Mouse (Mus musculus): ENCODE measurements around the gene Mpdz. TPM values are rescaled to one million over a fixed set of nuclear protein-coding genes. Genes with fewer than 3 reads are reported as not detected.

Mpdz gene
- polyA plus RNA-seq, 1 experiment: 2.9 TPM

DNA sequence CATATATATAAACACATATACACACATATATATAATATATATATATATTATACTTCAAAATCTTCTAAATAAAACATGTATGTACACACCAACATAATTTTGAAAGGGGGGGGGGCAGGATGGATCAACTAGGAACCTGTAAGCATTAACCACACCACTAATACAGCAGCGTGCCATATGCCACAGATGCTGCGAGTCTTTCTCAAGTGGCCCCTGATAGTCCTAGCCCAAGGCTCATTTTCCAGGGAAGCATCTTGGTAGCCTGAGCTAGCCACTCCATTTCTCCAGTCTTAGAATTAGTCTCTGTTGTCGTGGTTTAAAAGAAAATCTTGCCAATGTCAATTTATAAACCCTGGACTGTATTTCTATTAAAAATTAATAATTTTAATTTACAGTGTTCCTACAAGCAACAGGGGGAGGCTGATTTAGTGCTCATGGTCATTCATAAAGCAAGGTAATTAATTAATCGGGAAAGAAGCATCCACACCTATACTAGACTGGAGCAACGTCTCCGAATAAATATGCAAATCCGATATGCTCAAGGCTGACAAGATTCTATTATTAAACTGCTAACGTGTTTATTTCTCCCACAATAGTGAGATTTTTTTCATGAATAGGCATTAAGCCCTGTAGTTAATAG lies 27.8 kb downstream of the Mpdz start:
- DNase-seq (ENCODE audit: low read depth, low spot score): no peak
- WGBS: 90% methylated on average over 8 of the region's 8 CpGs

GRCm38 (mm10) chr4:81396883-81397282 lies 45.7 kb downstream of the Mpdz start:
- no peak for DNase-seq (ENCODE audit: low read depth, low spot score)
- 72% methylated on average over 6 of the region's 6 CpGs for WGBS

DNA sequence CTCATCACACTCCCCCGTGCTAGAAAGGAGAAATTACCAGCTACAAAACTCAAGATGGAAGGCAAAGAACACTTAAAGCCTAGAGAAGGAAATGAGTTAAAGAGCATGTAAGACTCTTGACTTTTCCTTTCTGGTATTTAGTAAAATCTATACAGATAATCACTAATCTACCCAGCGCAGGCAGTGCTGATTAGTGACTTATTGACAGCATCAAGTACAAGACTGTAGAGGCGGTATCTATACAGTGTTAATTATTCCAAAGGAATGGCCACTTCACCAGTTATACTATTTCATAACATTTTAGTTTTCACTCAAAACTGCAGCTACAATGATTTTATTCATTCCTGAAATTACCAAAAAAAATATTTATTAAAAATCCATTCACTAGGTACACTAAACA lies 49.7 kb downstream of the Mpdz start:
- DNase-seq (ENCODE audit: low read depth, low spot score): no peak
- 87% methylated on average over 3 of the region's 3 CpGs for WGBS

DNA sequence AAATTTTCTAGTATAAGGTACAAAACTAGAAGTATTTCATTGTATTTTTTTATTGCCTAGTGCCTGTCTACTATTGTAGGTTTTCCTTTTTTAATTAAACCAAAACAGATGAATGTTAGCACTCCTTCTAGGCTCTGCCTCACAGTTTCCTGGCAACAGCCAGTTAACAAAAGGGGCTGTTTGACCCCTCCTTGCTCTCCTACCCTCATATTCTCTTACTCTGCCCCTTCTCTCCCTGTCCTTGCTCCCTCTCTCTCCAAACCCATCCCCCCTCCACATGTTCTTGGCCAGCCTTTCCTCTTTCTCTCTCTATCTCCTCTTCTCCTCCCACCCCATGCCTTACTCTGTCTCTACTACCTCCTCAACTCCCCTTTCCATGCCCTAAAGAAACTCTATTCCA lies 53.4 kb downstream of the Mpdz start:
- DNase-seq (ENCODE audit: low read depth, low spot score): no peak

- 79% methylated on average over 2 of the region's 2 CpGs for WGBS
- DNase-seq (ENCODE audit: low read depth, low spot score): no peak
Observed at GRCm38 (mm10) chr4:81387644-81388043, 55.0 kb downstream of the Mpdz start.

GRCm38 (mm10) chr4:81372355-81372754 lies 70.3 kb downstream of the Mpdz start:
- 94% methylated on average over 4 of the region's 4 CpGs for WGBS

GRCm38 (mm10) chr4:81351368-81351767 lies 91.2 kb downstream of the Mpdz start:
- 85% methylated on average over 3 of the region's 3 CpGs for WGBS
- no peak for DNase-seq (ENCODE audit: low read depth, low spot score)

More at GRCm38 (mm10) chr4:81372355-81372754, 70.3 kb downstream of the Mpdz start:
- DNase-seq (ENCODE audit: low read depth, low spot score): no peak

- 74% methylated on average over 7 of the region's 7 CpGs for WGBS
- DNase-seq (ENCODE audit: low read depth, low spot score): no peak
Observed at GRCm38 (mm10) chr4:81348646-81349045, 94.0 kb downstream of the Mpdz start.

DNA sequence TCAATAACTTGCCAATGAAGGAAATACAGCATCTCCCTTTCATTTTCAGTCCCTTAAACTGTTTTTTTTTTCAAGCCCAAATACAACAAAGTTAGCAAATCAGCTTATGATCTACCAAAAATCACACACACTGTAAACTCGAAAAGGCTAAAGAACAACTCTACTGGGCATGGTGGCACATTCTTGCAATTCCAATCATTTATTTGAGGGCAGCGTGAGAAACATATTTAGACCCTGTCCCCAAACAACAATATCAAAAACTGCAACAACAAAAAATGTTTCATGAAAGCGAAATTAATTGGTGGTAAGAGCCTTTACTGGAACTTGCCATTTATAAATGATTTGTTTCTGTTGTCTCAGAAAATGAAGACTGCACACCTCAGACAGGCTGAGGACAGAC lies 97.5 kb downstream of the Mpdz start:
- DNase-seq (ENCODE audit: low read depth, low spot score): no peak

DNA sequence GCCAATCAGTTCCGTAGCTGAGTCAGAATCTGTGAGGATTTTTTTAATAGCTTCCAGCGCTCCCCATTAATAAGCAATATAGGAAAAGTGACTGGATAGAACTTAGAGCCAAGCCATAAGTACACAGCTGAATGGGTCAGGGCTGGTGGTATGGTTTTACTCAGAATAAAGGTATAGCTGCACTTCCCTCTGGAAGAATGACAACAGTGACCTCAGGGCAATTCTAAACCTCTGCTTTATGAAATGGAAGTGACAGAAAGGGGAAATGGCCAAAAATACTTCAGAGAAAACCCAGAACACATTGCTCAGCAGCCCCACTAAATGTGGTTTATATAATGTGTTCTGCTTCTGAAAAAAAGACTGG lies 109.0 kb downstream of the Mpdz start:
- DNase-seq (ENCODE audit: low read depth, low spot score): no peak
- WGBS: 77% methylated on average over 2 of the region's 2 CpGs

More for the DNA sequence above, 97.5 kb downstream of the Mpdz start:
- 76% methylated on average over 3 of the region's 3 CpGs for WGBS

- no peak for DNase-seq (ENCODE audit: low read depth, low spot score)
- WGBS: 76% methylated on average over 11 of the region's 11 CpGs
Observed at GRCm38 (mm10) chr4:81332901-81333627, 109.6 kb downstream of the Mpdz start.

- DNase-seq (ENCODE audit: low read depth, low spot score): no peak
- WGBS: 73% methylated on average over 6 of the region's 6 CpGs
Observed at GRCm38 (mm10) chr4:81332439-81332841, 110.2 kb downstream of the Mpdz start.

- 81% methylated on average over 2 of the region's 2 CpGs for WGBS
- no peak for DNase-seq (ENCODE audit: low read depth, low spot score)
Observed at GRCm38 (mm10) chr4:81327694-81328093, 114.9 kb downstream of the Mpdz start.

DNA sequence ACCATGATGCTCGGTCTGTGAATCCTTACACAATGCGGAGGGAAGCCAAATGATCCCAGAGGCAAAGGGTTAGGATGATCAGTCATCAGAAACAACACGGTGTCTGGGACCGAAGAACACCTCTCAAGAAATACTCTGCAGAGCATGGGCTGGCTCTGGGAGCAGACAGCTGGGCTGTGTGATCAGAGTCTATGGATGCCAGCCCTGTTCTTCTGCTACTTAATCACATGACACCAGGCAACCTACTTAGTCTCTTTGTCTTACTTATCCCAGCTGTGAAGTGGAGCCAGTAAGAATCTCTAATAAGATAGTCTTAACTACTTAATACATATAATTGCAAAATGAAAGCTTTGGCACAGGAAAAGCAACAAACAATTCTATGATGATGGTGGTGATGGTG lies 118.8 kb downstream of the Mpdz start:
- DNase-seq (ENCODE audit: low read depth, low spot score): no peak
- WGBS: 92% methylated on average over 4 of the region's 4 CpGs

- WGBS: 86% methylated on average over 3 of the region's 3 CpGs
- DNase-seq (ENCODE audit: low read depth, low spot score): no peak
Observed at GRCm38 (mm10) chr4:81322232-81322631, 120.4 kb downstream of the Mpdz start.

DNA sequence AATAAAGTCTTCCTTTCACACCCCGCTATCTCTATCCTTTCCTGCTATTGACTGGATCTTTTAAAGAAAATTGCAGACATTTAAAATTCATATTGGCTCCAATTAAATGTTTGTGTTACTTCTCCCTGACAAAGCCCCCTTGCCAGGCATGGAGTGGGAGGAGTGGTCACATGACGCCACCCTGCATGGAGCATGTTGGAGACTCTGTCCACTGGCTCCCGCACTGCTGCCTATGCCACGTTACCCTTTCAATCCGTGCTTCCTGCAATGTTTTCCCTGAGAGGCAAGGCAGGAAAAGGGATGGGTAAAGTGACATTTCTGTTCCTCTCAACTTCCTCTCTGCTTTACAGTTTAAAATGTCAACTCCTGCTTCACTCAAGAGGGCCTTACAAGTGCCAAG lies 128.0 kb downstream of the Mpdz start:
- WGBS: 80% methylated on average over 5 of the region's 5 CpGs
- DNase-seq (ENCODE audit: low read depth, low spot score): no peak

GRCm38 (mm10) chr4:81313246-81313645 lies 129.4 kb downstream of the Mpdz start:
- DNase-seq (ENCODE audit: low read depth, low spot score): no peak
- 75% methylated on average over 4 of the region's 4 CpGs for WGBS

DNA sequence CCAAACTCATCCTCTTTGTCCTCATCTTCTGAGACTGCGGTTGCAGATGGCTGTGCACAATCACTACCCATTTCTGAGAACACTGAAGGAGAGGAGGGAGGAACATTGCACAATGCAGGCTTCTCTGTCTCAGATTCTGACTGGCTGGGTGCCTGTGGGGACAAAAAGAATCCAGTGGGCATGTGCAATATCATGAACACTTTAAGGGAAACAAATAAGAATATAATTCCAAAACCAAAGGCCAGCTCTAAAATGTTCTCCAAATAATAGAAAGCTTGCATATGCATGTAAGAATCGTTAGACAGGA lies 132.5 kb downstream of the Mpdz start:
- 56% methylated on average over 2 of the region's 2 CpGs for WGBS
- DNase-seq (ENCODE audit: low read depth, low spot score): no peak

DNA sequence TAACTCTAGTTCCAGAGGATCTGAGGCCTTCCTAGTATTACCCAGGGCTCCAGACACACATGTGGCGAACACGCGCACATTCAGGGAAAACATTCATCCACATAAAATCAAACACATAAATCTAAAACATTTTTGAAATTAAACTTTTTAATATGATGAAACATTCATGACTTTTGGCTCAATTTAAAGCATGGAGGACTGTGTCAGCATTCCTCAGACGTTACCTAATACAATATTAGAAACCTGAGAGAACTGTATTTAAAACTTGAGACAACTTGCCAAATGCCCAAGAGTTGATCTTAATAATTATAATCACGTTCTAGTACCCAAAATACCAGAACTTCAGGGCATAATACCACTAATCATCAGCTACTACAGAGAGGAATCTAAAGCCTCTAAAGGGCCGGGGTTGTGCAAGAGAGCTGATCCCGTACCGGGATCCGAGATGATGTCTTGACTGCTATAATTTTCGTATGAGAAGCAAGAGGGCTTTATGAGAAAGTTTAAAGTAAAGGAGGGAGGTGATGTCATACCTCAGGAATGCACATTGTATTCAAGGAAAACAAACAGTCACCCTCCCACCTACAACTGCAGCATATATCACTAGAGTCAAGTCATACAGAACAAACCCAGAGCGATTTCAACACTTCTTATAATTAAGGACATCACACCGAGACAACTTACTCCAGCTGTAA lies 133.0 kb downstream of the Mpdz start:
- no peak for DNase-seq (ENCODE audit: low read depth, low spot score)
- WGBS: 56% methylated on average over 12 of the region's 12 CpGs

DNA sequence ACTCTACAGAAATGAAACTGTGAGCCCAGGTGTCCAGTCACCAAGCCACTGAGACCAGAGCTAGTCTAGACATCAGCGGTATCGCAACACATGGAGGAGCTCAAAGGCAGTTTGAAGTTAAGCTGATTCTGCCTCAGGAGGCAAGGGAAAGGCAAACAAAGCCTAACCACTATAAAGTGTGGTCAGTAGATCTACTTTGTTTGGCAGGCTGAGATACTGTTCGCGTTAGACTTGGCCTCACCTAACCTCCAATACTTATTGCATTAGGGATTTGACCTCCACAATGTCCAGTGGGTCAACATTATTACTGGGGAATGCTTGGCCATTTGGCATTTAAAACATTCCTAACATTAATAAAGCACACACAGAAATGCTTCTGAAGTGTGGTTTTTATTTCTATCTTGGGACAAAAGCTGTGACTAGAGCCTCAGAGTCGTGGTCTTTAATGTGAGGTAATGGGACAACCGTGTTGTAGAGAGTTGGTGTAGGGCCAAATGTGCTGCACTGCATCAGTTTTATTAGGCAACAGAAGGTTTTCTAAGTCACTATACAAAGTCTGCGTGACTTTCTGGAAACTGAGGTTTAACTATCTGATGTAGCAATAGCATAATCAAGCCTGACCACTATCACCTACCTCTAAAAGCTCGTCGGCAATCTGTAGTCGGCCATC lies 134.9 kb downstream of the Mpdz start:
- DNase-seq (ENCODE audit: low read depth, low spot score): no peak
- WGBS: 59% methylated on average over 10 of the region's 10 CpGs

GRCm38 (mm10) chr4:81302056-81302455 lies 140.6 kb downstream of the Mpdz start:
- 85% methylated on average over 3 of the region's 3 CpGs for WGBS
- no peak for DNase-seq (ENCODE audit: low read depth, low spot score)

All from large intestine, adult 2 months (tissue).